Mouse (Mus musculus): Measurements from ENCODE around the gene Gtf2e1.

The Gtf2e1 gene

GRCm38 (mm10) chr16:37550981-37551380, 11.4 kb upstream of the Gtf2e1 start:
- intact Hi-C loops (cut with DNase I), result no loop called here

- intact Hi-C loops (cut with DNase I), result no loop called here
These were observed 10.7 kb upstream of the Gtf2e1 start for GRCm38 (mm10) chr16:37550266-37550665.

GRCm38 (mm10) chr16:37546312-37546711, 6.7 kb upstream of the Gtf2e1 start:
- intact Hi-C loops (cut with DNase I), result no loop called here

- intact Hi-C loops (cut with DNase I), result loop anchor here (5.0 kb wide), 1 partner anchor 112 kb away; the partner anchor contains the start of gene Ndufb4
These were observed 1.2 kb upstream of the Gtf2e1 start for GRCm38 (mm10) chr16:37540776-37541175.

- intact Hi-C loops (cut with DNase I), result no loop called here
These were observed 364 bp downstream of the Gtf2e1 start for GRCm38 (mm10) chr16:37539240-37539610.

GRCm38 (mm10) chr16:37533369-37534068, 6.1 kb downstream of the Gtf2e1 start:
- intact Hi-C loops (cut with DNase I), result no loop called here

GRCm38 (mm10) chr16:37532046-37532445, 7.5 kb downstream of the Gtf2e1 start:
- intact Hi-C loops (cut with DNase I), result no loop called here

GRCm38 (mm10) chr16:37530170-37530569, 9.4 kb downstream of the Gtf2e1 start:
- intact Hi-C loops (cut with DNase I), result no loop called here

- intact Hi-C loops (cut with DNase I), result no loop called here
These were observed 12.8 kb downstream of the Gtf2e1 start for GRCm38 (mm10) chr16:37526688-37527223.

GRCm38 (mm10) chr16:37525121-37525520, 14.5 kb downstream of the Gtf2e1 start:
- intact Hi-C loops (cut with DNase I), result no loop called here

- intact Hi-C loops (cut with DNase I), result no loop called here
These were observed 17.4 kb downstream of the Gtf2e1 start for GRCm38 (mm10) chr16:37522100-37522697.

- intact Hi-C loops (cut with DNase I), result no loop called here
These were observed 19.2 kb downstream of the Gtf2e1 start for GRCm38 (mm10) chr16:37520190-37521040.

GRCm38 (mm10) chr16:37519721-37520120, 19.9 kb downstream of the Gtf2e1 start:
- intact Hi-C loops (cut with DNase I), result no loop called here

- intact Hi-C loops (cut with DNase I), result no loop called here
These were observed 20.9 kb downstream of the Gtf2e1 start for GRCm38 (mm10) chr16:37518662-37519061.

- intact Hi-C loops (cut with DNase I), result no loop called here
These were observed 21.9 kb downstream of the Gtf2e1 start for GRCm38 (mm10) chr16:37517596-37518211.

GRCm38 (mm10) chr16:37516376-37516993, 23.1 kb downstream of the Gtf2e1 start:
- intact Hi-C loops (cut with DNase I), result no loop called here

GRCm38 (mm10) chr16:37514644-37515043, 24.9 kb downstream of the Gtf2e1 start:
- intact Hi-C loops (cut with DNase I), result no loop called here

- intact Hi-C loops (cut with DNase I), result no loop called here
These were observed 28.1 kb downstream of the Gtf2e1 start for GRCm38 (mm10) chr16:37511489-37511888.

GRCm38 (mm10) chr16:37506751-37507150, 32.8 kb downstream of the Gtf2e1 start:
- intact Hi-C loops (cut with DNase I), result loop anchor here (5.0 to 10.0 kb wide), 2 partner anchors 159 to 392 kb away; no protein-coding TSS in a partner anchor

GRCm38 (mm10) chr16:37504517-37504916, 35.1 kb downstream of the Gtf2e1 start:
- intact Hi-C loops (cut with DNase I), result loop anchor here (10.0 kb wide), 1 partner anchor 390 kb away; no protein-coding TSS in a partner anchor

GRCm38 (mm10) chr16:37498581-37498980, 41.0 kb downstream of the Gtf2e1 start:
- intact Hi-C loops (cut with DNase I), result no loop called here

All from adrenal gland (tissue).